In genomic region chr3:95674236-95674635, GRCm38 (mm10) we compare ENCODE assay signal across 8 mouse cellular contexts. TPM values are rescaled to one million over a fixed set of nuclear protein-coding genes. Genes with fewer than 3 reads are reported as not detected.
DNase-seq lines count a peak whose midpoint lies in the region; ATAC-seq and TF ChIP-seq lines count a peak whose summit lies in the region.

No protein-coding gene starts in this region.

- H3K4me1 ChIP-seq in heart, embryonic 12.5 days (replicated peaks): peaks cover 69% of the 10 kb centered on the region
- H3K4me1 ChIP-seq in kidney, embryonic 16.5 days (ENCODE audit: insufficient read depth, low read length): peaks cover 52% of the 10 kb centered on the region
- peaks cover 66% of the 10 kb centered on the region for H3K4me1 ChIP-seq in thymus, adult 2 months (replicated peaks; ENCODE audit: control insufficient read depth, insufficient read depth, low read length)

- H3K27ac ChIP-seq in heart, embryonic 12.5 days (ENCODE audit: poor library complexity, severe bottlenecking): peak overlapping the region; percentile 99
- peak overlapping the region; percentile 98 for H3K27ac ChIP-seq in kidney, embryonic 16.5 days (ENCODE audit: low read length)
- H3K27ac ChIP-seq in macrophage: peak overlapping the region; percentile 98
- peak overlapping the region; percentile 99 for H3K27ac ChIP-seq in thymus, adult 2 months (ENCODE audit: control insufficient read depth, insufficient read depth, low read length)

- H3K36me3 ChIP-seq in heart, embryonic 12.5 days: peaks cover 17% of the 10 kb centered on the region
- peaks cover 11% of the 10 kb centered on the region; the same call in 1 of the 2 replicates for H3K36me3 ChIP-seq in kidney, embryonic 16.5 days (ENCODE audit: insufficient read depth, low read length)
- H3K36me3 ChIP-seq in macrophage (ENCODE audit: inconsistent target): no peaks in the 10 kb centered on the region
- H3K36me3 ChIP-seq in thymus, adult 2 months (ENCODE audit: control insufficient read depth, insufficient read depth, low read length): no peaks in the 10 kb centered on the region

- peak overlapping the region; percentile 20 for H3K4me3 ChIP-seq in heart, embryonic 12.5 days
- no peak overlapping the region for H3K4me3 ChIP-seq in kidney, embryonic 16.5 days (ENCODE audit: low read length)
- no peak overlapping the region for H3K4me3 ChIP-seq in macrophage (ENCODE audit: inconsistent target)
- peak overlapping the region; percentile 18 for H3K4me3 ChIP-seq in thymus, adult 2 months (ENCODE audit: control insufficient read depth, insufficient read depth, low read length)

- ATAC-seq in common myeloid progenitor, adult 5-6 weeks (replicated peaks; ENCODE audit: low read depth, poor library complexity, severe bottlenecking): peak; percentile 73
- peak; percentile 87 for ATAC-seq in heart, embryonic 12.5 days (ENCODE audit: insufficient number of reproducible peaks, low FRiP score)
- peak; percentile 66 for ATAC-seq in kidney, embryonic 16.5 days (ENCODE audit: low FRiP score, low TSS enrichment)
- ATAC-seq in cerebellum, adult (ENCODE audit: insufficient number of reproducible peaks, low FRiP score, low TSS enrichment): no peak

- 10% methylated on average over 2 of the region's 2 CpGs for WGBS in heart, embryonic 12.5 days
- 9% methylated on average over 2 of the region's 2 CpGs for WGBS in kidney, embryonic 16.5 days
- 0% methylated on average over 2 of the region's 2 CpGs for WGBS in macrophage (ENCODE audit: missing documents)
- 0% methylated on average over 2 of the region's 2 CpGs for WGBS in thymus, adult 2 months

- H3K9ac ChIP-seq in heart, embryonic 12.5 days: peak overlapping the region; percentile 73
- H3K9ac ChIP-seq in kidney, embryonic 16.5 days (replicated peaks; ENCODE audit: low read length): peak overlapping the region; percentile 53

- H3K79me2 ChIP-seq in macrophage (ENCODE audit: inconsistent target): peaks cover 67% of the 10 kb centered on the region

- peak; percentile 78 for DNase-seq in ovary, adult 18-20 months (ENCODE audit: low spot score)
- no peak for DNase-seq in ovary, postnatal 14 days (ENCODE audit: low spot score)
- DNase-seq in thymus, adult 2 months: peak; percentile 81

- no peak for TF ChIP-seq CTCF in thymus, adult 2 months (IDR thresholded peaks at IDR 0.05; ENCODE audit: borderline replicate concordance, control insufficient read depth, extremely low read depth, insufficient read depth, low read length, poor library complexity)

- 0 out of 2 replicates have a peak, but pooled peaks have one; percentile 13 for TF ChIP-seq POLR2A in thymus, adult 2 months (IDR thresholded peaks at IDR 0.05; ENCODE audit: control insufficient read depth, extremely low read depth, insufficient read depth, low read length, poor library complexity)

- no peaks in the 10 kb centered on the region for H3K9me3 ChIP-seq in heart, embryonic 12.5 days (replicated peaks)
- no peaks in the 10 kb centered on the region for H3K9me3 ChIP-seq in kidney, embryonic 16.5 days (ENCODE audit: low read length)

- no peaks in the 10 kb centered on the region for H3K27me3 ChIP-seq in heart, embryonic 12.5 days (replicated peaks)
- H3K27me3 ChIP-seq in kidney, embryonic 16.5 days (ENCODE audit: insufficient read depth, low read length): no peaks in the 10 kb centered on the region
- no peaks in the 10 kb centered on the region for H3K27me3 ChIP-seq in thymus, adult 2 months (ENCODE audit: control insufficient read depth, insufficient read depth, low read length)

- H3K4me2 ChIP-seq in heart, embryonic 12.5 days: peak overlapping the region; percentile 62
- peak overlapping the region; percentile 30 for H3K4me2 ChIP-seq in kidney, embryonic 16.5 days (replicated peaks; ENCODE audit: low read depth, low read length)

RNA-seq across cellular contexts. Expression of gene Adamtsl4, which starts 13.5 kb away (rescaled TPM):
- total RNA-seq in common myeloid progenitor, adult 5-6 weeks (2017): 0.37 TPM in 1 of 2 replicates, not detected in the other
- 4.3 and 4.9 TPM in 2 replicates for polyA plus RNA-seq in heart, embryonic 12.5 days (2016; fragmentation: Nextera tagmentation; extraction: Ambion mirVana)
- polyA plus RNA-seq in kidney, embryonic 16.5 days (2015; fragmentation: Nextera tagmentation; extraction: Ambion mirVana): 3.8 and 3.9 TPM in 2 replicates
- total RNA-seq in macrophage (2018; cell fraction: chromatin; rRNA removed): 1 to 10 TPM in 21 of 26 experiments, under 1 TPM in 5; 0.40 to 8.2 (median 3.2) TPM
- 1 to 10 TPM in 13 of 26 experiments, under 1 TPM in 13; 0.22 to 4.1 (median 1.2) TPM for total RNA-seq in macrophage (2018; cell fraction: cytosol; rRNA removed)
- total RNA-seq in macrophage (2018; cell fraction: nucleus; rRNA removed): 1 to 10 TPM in 21 of 26 experiments, under 1 TPM in 5; 0.21 to 9.6 (median 2.3) TPM
- polyA plus RNA-seq in macrophage (2018): 0.38 to 3.1 TPM (median 1.9 TPM) in 3 replicates
- 3.1 and 4.1 TPM in 2 replicates for polyA plus RNA-seq in thymus, adult 2 months (2012; rRNA removed)

RNA-seq across cellular contexts. Expression of gene Mcl1, which starts 15.6 kb away (rescaled TPM):
- 141 and 159 TPM in 2 replicates for total RNA-seq in common myeloid progenitor, adult 5-6 weeks (2017)
- polyA plus RNA-seq in heart, embryonic 12.5 days (2016; fragmentation: Nextera tagmentation; extraction: Ambion mirVana): 65.2 and 66.9 TPM in 2 replicates
- 23.7 and 38.1 TPM in 2 replicates for polyA plus RNA-seq in kidney, embryonic 16.5 days (2015; fragmentation: Nextera tagmentation; extraction: Ambion mirVana)
- 1,000 to 10,000 TPM in 10 of 26 experiments, 100 to 1,000 TPM in 16; 471 to 2,042 (median 842) TPM for total RNA-seq in macrophage (2018; cell fraction: chromatin; rRNA removed)
- total RNA-seq in macrophage (2018; cell fraction: cytosol; rRNA removed): 1,000 to 10,000 TPM in 4 of 26 experiments, 100 to 1,000 TPM in 22; 492 to 1,133 (median 611) TPM
- total RNA-seq in macrophage (2018; cell fraction: nucleus; rRNA removed): 1,000 to 10,000 TPM in 21 of 26 experiments, 100 to 1,000 TPM in 5; 701 to 2,394 (median 1,238) TPM
- polyA plus RNA-seq in macrophage (2018): 251 to 507 TPM (median 488 TPM) in 3 replicates
- polyA plus RNA-seq in thymus, adult 2 months (2012; rRNA removed): 145 and 198 TPM in 2 replicates

RNA-seq across cellular contexts. Expression of gene Ensa, which starts 49.4 kb away (rescaled TPM):
- 79.4 and 79.7 TPM in 2 replicates for total RNA-seq in common myeloid progenitor, adult 5-6 weeks (2017)
- 50.8 and 51.4 TPM in 2 replicates for polyA plus RNA-seq in heart, embryonic 12.5 days (2016; fragmentation: Nextera tagmentation; extraction: Ambion mirVana)
- 76.4 and 78.6 TPM in 2 replicates for polyA plus RNA-seq in kidney, embryonic 16.5 days (2015; fragmentation: Nextera tagmentation; extraction: Ambion mirVana)
- total RNA-seq in macrophage (2018; cell fraction: chromatin; rRNA removed): 100 to 1,000 TPM; 114 to 467 (median 312) TPM
- 100 to 1,000 TPM in 22 of 26 experiments, 10 to 100 TPM in 4; 85.2 to 121 (median 110) TPM for total RNA-seq in macrophage (2018; cell fraction: cytosol; rRNA removed)
- 100 to 1,000 TPM; 134 to 367 (median 267) TPM for total RNA-seq in macrophage (2018; cell fraction: nucleus; rRNA removed)
- polyA plus RNA-seq in macrophage (2018): 79.1 to 122 TPM (median 121 TPM) in 3 replicates
- polyA plus RNA-seq in thymus, adult 2 months (2012; rRNA removed): 17.1 and 18.3 TPM in 2 replicates

Comparison
In these comparisons a context has a peak if more than half of its experiments do, and no peak if none do; other contexts are left out.
1. H3K4me3 ChIP-seq: peak in heart, embryonic 12.5 days (single experiment) and thymus, adult 2 months (single experiment); none in kidney, embryonic 16.5 days (single experiment) and macrophage (single experiment).
2. Peak in every context shown above with its lines, with median percentiles within 50 percentile points of each other: H3K27ac ChIP-seq.